Mouse (Mus musculus): ENCODE measurements at regions not wholly inside any gene's neighbourhood (a gene's known extent, or its start where the extent isn't known, plus 50 kb on each side); places are given as distances from the start of the nearest gene placed in this dataset.

DNA sequence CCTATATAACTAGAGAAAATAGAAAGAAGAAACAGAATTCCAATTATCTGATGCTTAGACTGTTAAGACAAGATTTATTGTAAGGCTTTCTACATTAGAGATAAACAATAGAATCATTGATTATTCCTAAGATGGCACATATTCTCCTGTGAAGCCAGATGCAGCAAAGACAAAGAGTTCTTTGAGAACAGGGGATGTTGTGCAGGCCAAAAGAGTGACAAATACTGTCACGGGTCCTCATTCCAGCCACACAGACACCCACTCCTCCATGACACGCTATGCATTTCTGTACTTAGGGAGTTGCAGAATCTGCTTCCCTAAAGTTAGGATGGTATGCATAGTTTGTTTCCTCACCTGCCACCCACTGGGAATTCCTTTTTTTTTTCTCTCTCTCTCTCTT is 245.2 kb downstream of the Sv2b start:
- Histone ChIP-seq H3K4me3 (ENCODE audit: low read depth, low read length) (no peak overlapping the region), H3K4me2 (no peak overlapping the region), H3K9me3 (ENCODE audit: low read depth, low read length) (no peaks in the 10 kb centered on the region), H3K27me3 (ENCODE audit: insufficient read depth, low read length) (no peaks in the 10 kb centered on the region), H3K9ac (no peak overlapping the region), H3K36me3 (ENCODE audit: insufficient read depth) (no peaks in the 10 kb centered on the region), H3K27ac (ENCODE audit: low read depth) (no peak overlapping the region), H3K4me1 (ENCODE audit: insufficient read depth) (no peaks in the 10 kb centered on the region)
- 77% methylated on average over 2 of the region's 2 CpGs for WGBS
- TF ChIP-seq CTCF (IDR thresholded peaks at IDR 0.05; ENCODE audit: low read depth), result no peak
- ATAC-seq (ENCODE audit: insufficient read depth) (no peak), DNase-seq (no peak)

DNA sequence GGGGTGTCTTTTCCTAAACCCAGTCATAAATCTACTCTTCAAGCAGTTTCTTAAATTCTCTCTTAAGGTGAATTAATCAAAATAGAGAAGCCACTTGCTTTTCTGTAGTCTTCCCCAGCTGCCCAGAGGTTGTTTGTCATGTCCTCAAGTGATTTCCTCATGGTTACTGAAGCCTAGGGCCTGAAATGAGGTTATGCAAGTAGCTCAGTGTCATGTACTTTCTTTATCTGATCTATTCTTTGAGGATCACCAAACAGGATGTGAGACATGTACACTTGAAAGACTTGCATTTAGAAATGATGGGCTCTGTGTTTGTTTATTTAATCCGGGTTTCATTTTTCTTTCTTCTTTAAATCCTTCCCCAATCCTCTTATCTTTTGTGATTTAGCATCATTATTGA is 258.8 kb downstream of the Sv2b start:
- H3K27ac ChIP-seq (ENCODE audit: low read depth), result no peak overlapping the region
- ATAC-seq (ENCODE audit: insufficient read depth), result no peak

DNA sequence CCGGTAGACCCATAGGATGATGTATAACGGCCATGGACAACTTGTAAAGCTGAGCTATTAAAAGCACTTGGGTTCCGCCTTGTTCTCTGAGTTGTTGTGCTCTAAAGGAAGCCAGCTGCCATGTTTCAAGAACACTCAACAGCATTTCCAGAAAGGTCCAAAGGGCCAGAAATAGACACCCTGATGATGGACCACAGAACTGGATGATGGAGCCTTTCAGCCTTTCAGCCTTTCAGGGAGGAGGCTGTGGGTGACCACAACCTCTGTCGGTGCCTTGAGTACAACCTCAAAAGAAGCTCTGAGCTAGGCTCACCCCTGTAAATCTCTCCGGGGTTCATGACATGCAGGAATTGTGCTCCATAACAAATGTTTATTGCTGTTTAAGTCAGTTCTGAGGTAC is 259.3 kb downstream of the Sv2b start:
- WGBS, result 42% methylated on average over 5 of the region's 5 CpGs
- no peaks in the 10 kb centered on the region for H3K4me1 ChIP-seq (ENCODE audit: insufficient read depth)
- H3K36me3 ChIP-seq (ENCODE audit: insufficient read depth), result no peaks in the 10 kb centered on the region
- peak; percentile 17; the same call in 1 of the 2 replicates for ATAC-seq (ENCODE audit: insufficient read depth)
- no peaks in the 10 kb centered on the region for H3K9me3 ChIP-seq (ENCODE audit: low read depth, low read length)
- no peak overlapping the region for H3K27ac ChIP-seq (ENCODE audit: low read depth)
- H3K4me2 ChIP-seq, result no peak overlapping the region
- H3K9ac ChIP-seq, result no peak overlapping the region
- peak; percentile 71 for DNase-seq
- TF ChIP-seq CTCF (IDR thresholded peaks at IDR 0.05; ENCODE audit: low read depth), result no peak
- H3K4me3 ChIP-seq (ENCODE audit: low read depth, low read length), result no peak overlapping the region
- no peaks in the 10 kb centered on the region for H3K27me3 ChIP-seq (ENCODE audit: insufficient read depth, low read length)

More for the DNA sequence above, 258.8 kb downstream of the Sv2b start:
- Histone ChIP-seq H3K9me3 (ENCODE audit: low read depth, low read length) (no peaks in the 10 kb centered on the region), H3K4me2 (no peak overlapping the region), H3K36me3 (ENCODE audit: insufficient read depth) (no peaks in the 10 kb centered on the region), H3K9ac (no peak overlapping the region), H3K4me3 (ENCODE audit: low read depth, low read length) (no peak overlapping the region), H3K27me3 (ENCODE audit: insufficient read depth, low read length) (no peaks in the 10 kb centered on the region), H3K4me1 (ENCODE audit: insufficient read depth) (no peaks in the 10 kb centered on the region)
- peak; percentile 21 for DNase-seq
- WGBS, result 29% methylated on average over 1 of the region's 1 CpGs
- TF ChIP-seq CTCF (IDR thresholded peaks at IDR 0.05; ENCODE audit: low read depth), result no peak

DNA sequence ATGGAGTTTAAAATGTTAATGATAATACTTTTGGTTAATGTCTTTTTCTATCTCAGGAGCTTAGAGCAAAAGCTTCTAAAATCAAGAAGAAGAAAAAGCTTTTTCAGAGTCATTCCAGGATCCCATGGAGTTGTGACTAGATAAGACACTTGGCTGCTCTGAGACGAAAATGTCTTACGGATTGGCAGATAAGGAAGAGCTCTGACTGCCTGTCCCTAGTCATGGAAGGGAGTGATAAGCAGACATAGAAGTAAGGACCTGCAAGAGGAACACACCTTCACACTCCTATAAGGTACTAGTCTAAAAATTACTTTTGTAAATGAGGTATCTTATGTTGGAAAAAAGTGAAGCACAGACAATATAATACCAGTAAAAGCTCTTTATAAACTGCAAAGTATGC is 260.2 kb downstream of the Sv2b start:
- ATAC-seq (ENCODE audit: insufficient read depth) (no peak), DNase-seq (no peak)
- Histone ChIP-seq H3K4me3 (ENCODE audit: low read depth, low read length) (no peak overlapping the region), H3K27me3 (ENCODE audit: insufficient read depth, low read length) (no peaks in the 10 kb centered on the region), H3K27ac (ENCODE audit: low read depth) (no peak overlapping the region), H3K36me3 (ENCODE audit: insufficient read depth) (no peaks in the 10 kb centered on the region), H3K9me3 (ENCODE audit: low read depth, low read length) (no peaks in the 10 kb centered on the region), H3K4me1 (ENCODE audit: insufficient read depth) (no peaks in the 10 kb centered on the region), H3K4me2 (no peak overlapping the region), H3K9ac (no peak overlapping the region)
- TF ChIP-seq CTCF (IDR thresholded peaks at IDR 0.05; ENCODE audit: low read depth), result no peak
- 51% methylated on average over 2 of the region's 2 CpGs for WGBS

DNA sequence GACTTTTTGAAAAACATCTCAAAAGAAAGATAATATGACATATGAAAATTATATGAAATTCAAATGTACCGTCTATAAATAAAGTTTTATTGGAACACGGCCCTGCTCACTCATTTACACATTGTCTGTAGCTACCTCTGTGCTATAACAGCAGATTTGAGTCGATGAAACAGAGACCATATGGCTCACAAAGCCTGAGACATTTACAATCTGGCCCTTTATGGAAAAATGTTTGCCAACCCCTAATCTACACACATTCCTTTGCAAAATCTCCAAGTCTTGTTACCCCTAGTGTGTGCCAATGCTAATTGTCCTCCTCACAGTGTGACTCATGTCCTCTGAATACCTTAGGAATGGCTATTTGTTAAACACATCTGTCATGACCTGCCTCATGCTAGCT is 261.2 kb downstream of the Sv2b start:
- no peak overlapping the region for H3K4me2 ChIP-seq
- WGBS, result 73% methylated on average over 3 of the region's 3 CpGs

DNA sequence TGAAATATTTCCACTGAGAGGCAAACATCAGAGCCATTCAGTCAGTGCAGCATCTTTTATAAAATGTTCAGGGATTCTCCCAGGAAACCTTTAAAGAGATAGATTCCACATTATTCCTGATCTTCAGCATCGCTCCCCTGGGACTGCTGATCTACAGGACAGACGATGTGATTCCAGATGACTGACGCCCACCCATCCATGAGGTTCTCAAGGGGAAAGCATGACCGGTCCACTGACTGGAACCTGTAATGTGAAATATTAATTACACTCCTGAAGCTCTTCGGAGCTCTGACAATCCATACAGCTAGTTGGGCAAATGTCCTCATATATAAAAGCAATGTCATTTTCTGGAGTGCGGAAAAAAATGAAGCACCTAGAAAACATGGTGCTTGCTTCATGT is 268.2 kb downstream of the Sv2b start:
- no peak overlapping the region for H3K4me2 ChIP-seq
- 84% methylated on average over 6 of the region's 6 CpGs for WGBS
- H3K27me3 ChIP-seq (ENCODE audit: insufficient read depth, low read length), result no peaks in the 10 kb centered on the region
- H3K4me3 ChIP-seq (ENCODE audit: low read depth, low read length), result no peak overlapping the region
- no peak for DNase-seq
- H3K9ac ChIP-seq, result no peak overlapping the region
- TF ChIP-seq CTCF (IDR thresholded peaks at IDR 0.05; ENCODE audit: low read depth), result no peak
- no peaks in the 10 kb centered on the region for H3K4me1 ChIP-seq (ENCODE audit: insufficient read depth)
- no peak overlapping the region for H3K27ac ChIP-seq (ENCODE audit: low read depth)
- no peak for ATAC-seq (ENCODE audit: insufficient read depth)
- H3K9me3 ChIP-seq (ENCODE audit: low read depth, low read length), result no peaks in the 10 kb centered on the region
- H3K36me3 ChIP-seq (ENCODE audit: insufficient read depth), result no peaks in the 10 kb centered on the region

More for the DNA sequence above, 261.2 kb downstream of the Sv2b start:
- H3K27ac ChIP-seq (ENCODE audit: low read depth), result no peak overlapping the region
- ATAC-seq (ENCODE audit: insufficient read depth) (no peak), DNase-seq (no peak)
- H3K9ac ChIP-seq, result no peak overlapping the region
- no peak overlapping the region for H3K4me3 ChIP-seq (ENCODE audit: low read depth, low read length)
- TF ChIP-seq CTCF (IDR thresholded peaks at IDR 0.05; ENCODE audit: low read depth), result no peak
- no peaks in the 10 kb centered on the region for H3K9me3 ChIP-seq (ENCODE audit: low read depth, low read length)
- H3K4me1 ChIP-seq (ENCODE audit: insufficient read depth), result no peaks in the 10 kb centered on the region
- no peaks in the 10 kb centered on the region for H3K36me3 ChIP-seq (ENCODE audit: insufficient read depth)
- no peaks in the 10 kb centered on the region for H3K27me3 ChIP-seq (ENCODE audit: insufficient read depth, low read length)

DNA sequence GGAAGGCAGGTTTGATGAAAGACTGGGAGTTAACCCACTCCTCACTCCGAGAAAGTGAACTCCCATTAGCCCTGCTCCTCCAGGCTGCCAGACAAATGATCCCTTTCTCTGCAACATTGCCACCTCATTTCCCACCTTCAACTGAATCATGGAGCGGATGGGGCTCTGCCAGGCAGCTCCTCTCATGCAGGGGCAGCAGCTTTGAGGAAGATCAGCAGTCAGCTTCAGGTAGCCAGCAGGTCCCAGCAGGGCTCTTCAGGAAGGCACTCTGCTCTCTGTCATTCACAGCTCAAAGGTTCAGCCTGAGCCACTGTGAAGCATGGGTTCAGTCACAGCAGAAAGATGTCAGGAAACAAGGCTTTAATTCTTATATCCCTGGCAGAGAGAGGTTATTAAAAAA is 282.9 kb downstream of the Sv2b start:
- H3K9ac ChIP-seq, result no peak overlapping the region
- no peak for TF ChIP-seq CTCF (IDR thresholded peaks at IDR 0.05; ENCODE audit: low read depth)
- no peaks in the 10 kb centered on the region for H3K36me3 ChIP-seq (ENCODE audit: insufficient read depth)
- 21% methylated on average over 2 of the region's 2 CpGs for WGBS
- no peaks in the 10 kb centered on the region for H3K9me3 ChIP-seq (ENCODE audit: low read depth, low read length)
- no peaks in the 10 kb centered on the region for H3K27me3 ChIP-seq (ENCODE audit: insufficient read depth, low read length)
- DNase-seq (no peak), ATAC-seq (ENCODE audit: insufficient read depth) (no peak)
- H3K4me2 ChIP-seq, result no peak overlapping the region
- H3K4me1 ChIP-seq (ENCODE audit: insufficient read depth), result no peaks in the 10 kb centered on the region
- no peak overlapping the region for H3K4me3 ChIP-seq (ENCODE audit: low read depth, low read length)
- H3K27ac ChIP-seq (ENCODE audit: low read depth), result no peak overlapping the region

DNA sequence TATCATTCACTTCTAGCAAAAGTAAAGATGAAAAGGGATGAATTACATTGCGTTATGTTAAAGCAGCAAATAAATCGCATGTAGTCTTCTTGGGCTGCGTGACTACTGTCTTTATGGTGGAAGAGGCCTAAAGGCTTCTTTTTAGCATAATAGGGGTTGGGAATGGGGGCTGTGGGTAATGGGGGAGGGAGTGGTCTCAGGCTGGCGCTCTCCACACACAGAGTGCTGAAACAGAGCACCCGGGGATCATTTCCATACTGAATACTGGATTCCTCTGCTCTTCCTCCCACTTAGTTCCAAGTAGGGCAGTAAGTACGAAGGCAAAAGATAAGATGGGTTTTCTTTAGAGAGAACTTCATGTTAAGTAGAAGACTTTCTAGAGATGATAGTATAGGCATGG is 287.1 kb downstream of the Sv2b start:
- no peaks in the 10 kb centered on the region for H3K9me3 ChIP-seq (ENCODE audit: low read depth, low read length)
- H3K4me1 ChIP-seq (ENCODE audit: insufficient read depth), result no peaks in the 10 kb centered on the region
- no peak overlapping the region for H3K4me2 ChIP-seq
- ATAC-seq (ENCODE audit: insufficient read depth), result no peak
- no peaks in the 10 kb centered on the region for H3K36me3 ChIP-seq (ENCODE audit: insufficient read depth)
- 50% methylated on average over 6 of the region's 6 CpGs for WGBS
- no peak overlapping the region for H3K9ac ChIP-seq
- H3K27me3 ChIP-seq (ENCODE audit: insufficient read depth, low read length), result no peaks in the 10 kb centered on the region
- DNase-seq, result peak; percentile 31
- H3K27ac ChIP-seq (ENCODE audit: low read depth), result no peak overlapping the region
- H3K4me3 ChIP-seq (ENCODE audit: low read depth, low read length), result no peak overlapping the region
- TF ChIP-seq CTCF (IDR thresholded peaks at IDR 0.05; ENCODE audit: low read depth), result no peak
